Comparison of ENCODE assay signal across 8 mouse cellular contexts in the genomic region with DNA sequence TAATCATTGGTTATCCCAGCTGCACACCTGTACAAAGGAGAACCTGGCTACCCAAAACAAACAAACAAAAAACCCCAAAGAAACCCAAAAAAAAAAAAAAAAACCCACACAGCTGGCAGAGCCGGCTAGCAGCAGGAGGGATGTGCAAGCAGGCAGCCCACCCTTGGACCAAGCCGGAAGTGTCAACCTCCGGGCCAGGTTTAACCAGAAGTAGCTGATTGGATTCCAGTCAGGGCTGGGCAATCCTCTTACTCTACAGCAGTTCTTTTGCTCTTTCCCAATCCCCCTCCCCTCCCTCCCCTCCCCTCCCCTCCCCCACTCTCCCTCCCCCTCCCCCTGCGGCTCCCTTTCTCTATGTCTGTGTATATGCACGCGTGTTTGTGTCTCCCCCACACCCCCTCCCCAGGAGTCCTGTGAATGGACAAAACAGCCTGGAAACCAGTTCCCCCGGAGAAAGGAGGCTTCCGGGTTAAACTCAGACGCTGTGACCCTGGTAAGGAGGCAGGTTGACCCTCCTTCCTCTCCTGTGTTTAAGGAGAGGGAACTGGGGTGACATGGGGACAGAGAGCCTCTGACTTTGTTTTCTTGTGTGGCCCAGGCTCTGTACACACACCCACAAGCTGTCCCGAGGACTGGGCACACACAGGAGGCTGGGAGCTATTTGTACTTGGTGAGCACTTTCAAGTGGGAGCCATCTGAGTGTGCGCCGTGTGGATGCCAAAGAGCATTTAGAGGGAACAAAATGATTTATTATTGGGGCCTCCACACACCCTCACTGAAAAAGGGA.
DNase-seq lines count a peak whose midpoint lies in the region; ATAC-seq and TF ChIP-seq lines count a peak whose summit lies in the region.

No protein-coding gene starts in this region.

- no peak overlapping the region for H3K9ac ChIP-seq in intestine, postnatal 0 days (ENCODE audit: low read depth, low read length)

- WGBS in intestine, postnatal 0 days, result 17% methylated on average over 12 of the region's 12 CpGs

- peak; percentile 8 for DNase-seq in CD4-positive helper T cell, adult 2 months (ENCODE audit: low read depth, low spot score)
- DNase-seq in thymus, postnatal 14 days, result peak; percentile 62
- no peak for DNase-seq in frontal cortex, postnatal 25 days (ENCODE audit: low spot score in 2 of 2)
- DNase-seq in right cerebral cortex, postnatal 4 days, result no peak
- DNase-seq in right cerebral cortex, adult 2 months (ENCODE audit: low spot score in 2 of 2), result no peak

- no peak overlapping the region for H3K4me3 ChIP-seq in intestine, postnatal 0 days (ENCODE audit: low read depth, low read length)
- peak overlapping the region; percentile 7 for H3K4me3 ChIP-seq in megakaryocyte, embryonic 14.5 days (replicated peaks)

- no peak for TF ChIP-seq CTCF in intestine, postnatal 0 days (IDR thresholded peaks at IDR 0.05; ENCODE audit: low read depth)

- no peak overlapping the region for H3K27ac ChIP-seq in intestine, postnatal 0 days (ENCODE audit: low read depth, low read length)

- H3K4me1 ChIP-seq in intestine, postnatal 0 days (replicated peaks; ENCODE audit: control insufficient read depth, insufficient read depth, low read length), result peaks cover 6% of the 10 kb centered on the region
- peaks cover 75% of the 10 kb centered on the region for H3K4me1 ChIP-seq in megakaryocyte, embryonic 14.5 days

- no peaks in the 10 kb centered on the region for H3K27me3 ChIP-seq in intestine, postnatal 0 days (replicated peaks; ENCODE audit: control insufficient read depth, insufficient read depth, low read length)
- H3K27me3 ChIP-seq in megakaryocyte, embryonic 14.5 days (replicated peaks), result no peaks in the 10 kb centered on the region

- peak overlapping the region; percentile 37; the same call in 1 of the 2 replicates for H3K4me2 ChIP-seq in intestine, postnatal 0 days (replicated peaks; ENCODE audit: low read depth)

- H3K9me3 ChIP-seq in intestine, postnatal 0 days (ENCODE audit: control insufficient read depth), result no peaks in the 10 kb centered on the region; the same call in 1 of the 2 replicates
- H3K9me3 ChIP-seq in megakaryocyte, embryonic 14.5 days, result 0 out of 2 replicates have a peak, but pooled peaks cover 3% of the 10 kb centered on the region

- H3K36me3 ChIP-seq in intestine, postnatal 0 days (ENCODE audit: control insufficient read depth, insufficient read depth), result no peaks in the 10 kb centered on the region
- H3K36me3 ChIP-seq in megakaryocyte, embryonic 14.5 days (replicated peaks; ENCODE audit: low read length), result peaks cover 3% of the 10 kb centered on the region

- ATAC-seq in activated CD4-positive, CD25-positive, alpha-beta regulatory T cell, adult 4 months, result peak; percentile 28
- ATAC-seq in intestine, postnatal 0 days, result no peak

Comparison
In these comparisons a context has a peak if more than half of its experiments do, and no peak if none do; other contexts are left out.
1. DNase-seq: peak in CD4-positive helper T cell, adult 2 months (single experiment) and thymus, postnatal 14 days (single experiment); none in frontal cortex, postnatal 25 days (0 of 2), right cerebral cortex, postnatal 4 days (single experiment) and right cerebral cortex, adult 2 months (0 of 2).